Mouse (Mus musculus) ES-Bruce4 (cell line): ENCODE data around the gene Trip13.

Source experiments
- CTCF ChIP-seq: IDR thresholded peaks from one replicate; pipeline ENCODE4 v1.8.1; 2011; ENCODE audit warnings: low read depth, low read length
- POLR2A ChIP-seq: IDR thresholded peaks from one replicate; pipeline ENCODE4 v1.8.1; 2011; ENCODE audit warnings: low read length; ENCODE audit not compliant: insufficient read depth

- TF ChIP-seq CTCF (no peak), POLR2A (no peak)
Measured at GRCm38 (mm10) chr13:73938177-73938560, 585 bp upstream of the Trip13 start.
